Mouse (Mus musculus) heart, adult 11 months (tissue): Measurements from ENCODE around the gene Cox7a2l.

Experiments used
- DNase-seq: peaks from one replicate; pipeline ENCODE4 v3.0.0; 2022

Gene Cox7a2l

DNA sequence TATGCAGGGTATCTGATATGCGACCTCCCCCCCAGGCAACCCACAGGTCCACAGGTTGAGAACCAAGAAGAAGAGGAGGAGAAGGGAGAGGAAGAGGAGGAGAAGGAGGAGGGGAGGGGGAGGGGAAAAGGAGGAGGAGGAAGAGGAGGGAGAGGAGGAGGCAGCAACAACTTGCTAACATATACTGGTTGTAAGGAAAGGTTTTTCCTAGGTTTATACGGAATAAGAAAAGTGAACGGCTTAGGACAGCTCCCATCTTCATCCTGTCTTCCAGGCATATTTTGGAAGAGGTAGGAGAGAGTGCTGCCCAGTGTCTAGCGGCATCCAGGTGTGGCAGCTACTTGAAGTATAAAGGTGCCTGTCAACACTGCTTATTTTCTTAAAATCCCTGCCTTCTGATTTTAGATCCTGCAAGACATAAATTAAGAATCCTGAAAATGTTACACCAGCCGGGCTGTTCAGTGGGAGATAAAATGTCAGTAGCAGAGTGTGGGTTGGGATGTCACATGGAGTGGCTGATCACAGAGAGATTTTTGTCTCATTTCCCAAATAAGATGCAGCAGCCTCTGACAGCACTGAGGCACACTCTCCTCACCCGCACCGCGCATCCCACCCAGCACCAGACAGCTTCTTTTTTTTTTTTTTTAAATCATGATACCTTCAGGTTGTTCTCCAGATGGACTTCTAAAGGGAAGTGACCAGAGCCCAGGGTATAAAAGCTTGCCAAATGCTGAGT is at the start of gene Cox7a2l:
Cox7a2l (minus strand) TSS at position 51 of the 736 bp plus-strand sequence.
- no peak for DNase-seq

DNA sequence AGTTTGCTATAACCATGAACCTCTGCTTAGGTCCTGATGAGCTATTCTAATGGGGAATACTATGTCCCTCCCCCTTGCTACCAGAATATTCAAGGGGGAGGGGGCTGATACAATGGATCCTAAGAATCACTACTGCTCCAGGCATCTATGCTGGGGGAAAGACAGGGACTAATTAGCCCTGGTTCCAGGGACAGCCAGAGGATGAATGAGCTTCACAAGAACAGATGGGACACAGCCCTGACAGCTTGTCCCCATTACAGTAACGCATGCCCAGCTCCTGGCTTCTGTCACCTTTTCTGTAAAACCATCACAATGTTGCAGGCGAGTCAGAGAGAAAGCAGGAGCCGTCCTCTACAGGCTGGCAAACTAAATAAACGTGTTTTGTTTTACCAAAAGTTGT is 48.4 kb upstream of the Cox7a2l start:
- DNase-seq, result peak; percentile 70

DNA sequence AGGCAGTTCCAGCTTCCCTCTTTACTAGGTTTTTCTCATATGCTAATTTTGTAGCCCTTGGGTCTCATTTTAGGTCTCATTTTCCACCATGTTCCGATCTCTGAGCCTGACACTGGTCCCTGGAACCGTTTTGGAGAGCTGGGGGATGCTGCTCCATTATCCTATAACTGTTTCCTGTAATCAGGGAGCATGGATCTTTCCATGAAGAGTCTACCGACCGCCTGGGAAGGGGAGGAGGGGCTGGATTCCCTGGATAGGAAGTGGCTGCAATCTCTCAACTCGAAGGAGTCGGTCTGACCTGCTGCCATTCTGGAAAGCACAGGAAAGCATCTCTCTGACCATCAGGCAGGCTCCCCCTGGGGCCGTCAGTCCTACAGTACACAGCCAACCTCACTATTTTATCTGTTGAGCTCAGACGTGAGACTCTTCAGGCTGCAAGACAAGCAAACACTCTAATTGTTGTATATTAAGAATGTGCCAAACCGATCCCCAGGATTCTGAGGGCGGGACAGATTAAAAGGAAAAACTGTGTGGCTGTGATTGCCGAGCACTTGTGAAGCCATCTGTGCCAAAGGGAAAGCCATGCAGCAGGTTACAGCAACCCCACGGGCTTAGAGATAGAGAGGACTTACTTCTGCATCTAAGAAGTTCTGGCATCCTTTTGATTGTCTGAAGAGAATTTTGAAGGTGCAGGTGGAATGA is 47.1 kb upstream of the Cox7a2l start:
- DNase-seq, result peak; percentile 79

DNA sequence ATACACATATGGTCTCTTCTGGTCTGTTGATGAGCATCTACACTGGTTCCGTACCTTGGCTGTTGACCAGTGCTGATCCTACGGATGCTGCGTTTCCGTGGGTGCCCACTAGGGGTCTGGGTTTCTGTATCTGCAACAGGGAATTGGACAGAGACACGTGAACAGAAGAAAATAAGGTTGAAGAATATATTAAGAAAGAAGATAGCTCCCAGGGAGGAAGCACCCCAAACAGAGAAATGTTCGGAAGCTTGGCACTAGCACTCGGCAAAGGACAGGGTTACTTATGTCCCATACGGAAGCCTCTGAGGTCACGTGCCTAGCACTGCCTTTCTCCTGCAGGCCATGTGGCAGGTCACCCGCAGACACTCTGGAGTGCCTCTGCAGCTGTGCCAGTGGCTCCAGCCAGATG is 46.6 kb upstream of the Cox7a2l start:
- DNase-seq, result peak; percentile 94

DNA sequence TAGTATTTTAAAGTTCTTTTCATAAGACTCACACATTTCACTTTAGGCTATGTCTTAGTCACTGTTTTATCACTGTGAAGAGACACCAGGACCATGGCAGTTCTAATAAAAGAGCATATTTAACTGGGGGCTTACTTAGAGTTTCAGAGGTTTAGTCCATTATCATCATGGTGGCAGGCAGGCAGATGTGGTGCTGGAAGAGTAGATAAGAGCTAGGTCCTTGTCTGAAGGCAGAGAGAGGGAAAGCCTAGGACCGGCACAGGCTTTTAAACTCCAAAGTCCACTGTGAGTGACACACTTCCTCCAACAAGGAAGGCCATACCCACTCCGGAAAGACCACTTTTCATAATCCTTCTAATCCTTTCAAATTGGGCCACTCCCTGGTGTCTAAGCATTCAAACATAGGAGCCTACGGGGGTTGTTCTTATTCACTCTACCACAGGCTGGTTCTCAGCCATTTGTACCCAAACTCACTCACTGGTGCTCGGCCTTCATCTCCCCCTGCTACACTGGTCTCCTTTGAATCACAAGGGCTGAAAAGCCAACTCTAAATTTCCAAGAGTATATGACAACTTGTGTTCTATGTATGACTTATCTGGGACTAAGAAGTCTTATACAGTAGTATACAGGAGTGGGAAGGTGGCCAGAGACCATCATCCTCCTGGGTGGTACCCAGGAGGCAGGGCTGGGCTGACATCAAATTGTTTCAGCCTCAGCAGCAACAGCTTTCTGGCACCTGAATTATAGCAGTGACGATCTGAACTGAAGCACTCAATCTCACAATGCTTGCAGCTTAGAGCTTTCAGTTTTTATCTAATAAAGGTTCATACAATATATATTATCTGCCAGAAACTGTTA is 45.3 kb upstream of the Cox7a2l start:
- peak; percentile 53 for DNase-seq

DNA sequence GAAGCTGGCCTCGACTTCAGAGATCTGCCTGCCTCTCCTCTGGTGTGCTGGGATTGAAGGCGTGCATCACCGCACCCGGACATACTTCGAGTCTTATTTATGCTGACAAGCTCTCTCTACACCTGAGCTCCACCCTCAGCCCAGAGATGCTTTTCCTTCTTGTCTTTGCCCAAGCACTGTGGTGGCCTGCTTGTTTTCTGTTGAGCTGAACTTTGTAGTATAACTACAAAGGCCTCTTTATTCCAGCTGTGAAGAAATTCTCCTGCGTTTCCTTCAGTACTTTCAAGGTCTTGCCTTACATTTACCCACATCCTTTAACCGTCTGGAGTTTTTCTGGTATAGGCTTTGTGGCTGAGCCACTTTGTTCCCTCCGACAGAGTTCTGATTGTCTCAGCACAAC is 42.0 kb upstream of the Cox7a2l start:
- no peak for DNase-seq

DNA sequence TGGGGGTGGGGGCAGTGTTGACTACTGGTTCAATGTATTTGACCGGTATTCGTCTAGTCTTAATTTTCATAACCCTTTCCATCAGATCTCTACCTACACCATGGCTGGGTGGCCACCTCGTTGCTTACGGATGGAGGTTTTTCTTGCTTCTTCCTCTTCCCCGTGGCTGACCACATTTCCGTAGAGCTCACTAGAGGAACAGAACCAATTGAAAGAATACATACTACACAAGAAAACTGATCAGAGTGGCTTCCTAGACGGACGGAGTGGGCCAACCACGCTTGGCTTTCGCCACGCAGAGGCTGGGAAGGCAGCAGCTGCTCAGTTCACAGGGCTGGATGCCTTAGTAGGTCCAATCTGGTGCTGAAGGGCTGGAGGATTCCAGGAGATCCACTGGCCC is 38.7 kb upstream of the Cox7a2l start:
- DNase-seq, result no peak

DNA sequence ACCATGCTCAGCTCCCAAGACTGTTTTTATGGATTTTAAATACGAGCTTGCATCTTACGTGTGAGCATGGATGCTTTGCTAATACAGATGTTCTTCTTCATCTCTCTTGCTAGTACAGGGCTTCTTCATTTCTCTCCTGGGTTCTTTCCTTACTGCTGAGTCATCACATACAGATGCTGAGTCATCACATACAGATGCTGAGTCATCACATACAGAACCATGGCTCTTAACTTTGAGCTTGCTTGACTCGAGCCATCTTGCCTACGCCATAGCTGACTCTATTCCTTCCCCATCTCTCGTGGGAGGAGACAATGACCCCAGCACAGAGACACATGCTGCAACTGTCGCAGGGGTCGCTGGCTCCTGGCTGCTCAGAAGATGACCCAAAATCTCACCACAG is 37.9 kb upstream of the Cox7a2l start:
- DNase-seq, result no peak

DNA sequence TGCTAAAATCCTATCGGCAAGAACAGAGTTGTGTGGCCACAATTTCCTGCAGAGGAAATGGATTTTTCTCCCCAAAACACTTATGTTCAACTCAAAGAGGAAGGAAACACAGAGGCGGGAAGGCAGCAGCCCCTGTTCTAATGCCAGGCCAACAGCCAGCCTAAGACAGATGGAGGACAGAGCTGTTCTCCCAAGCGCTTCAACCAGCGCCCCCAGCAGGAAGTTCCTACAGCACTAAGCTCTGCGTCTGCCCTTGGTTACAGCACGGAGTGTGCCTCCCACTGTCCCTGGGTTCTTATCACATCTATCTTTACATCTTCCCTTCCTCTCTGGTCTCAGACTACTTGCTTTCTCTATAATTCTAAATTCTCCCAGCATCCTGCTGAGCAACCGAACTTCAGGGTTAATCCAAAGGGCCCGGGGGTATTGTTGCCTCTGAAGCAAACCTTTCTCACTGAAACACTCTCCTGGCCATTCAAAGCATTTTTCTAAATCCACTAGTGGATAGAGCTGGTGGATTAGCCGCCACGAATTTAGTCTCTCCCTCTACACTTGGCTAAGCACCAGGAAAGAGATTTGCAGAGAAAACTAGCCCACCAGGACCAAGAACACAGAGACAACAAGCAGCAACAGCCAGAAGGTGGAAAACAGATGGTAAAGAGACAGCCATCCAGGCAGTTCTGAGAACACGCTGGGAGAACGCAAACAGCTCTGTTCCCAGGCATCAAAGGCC is 31.5 kb upstream of the Cox7a2l start:
- no peak for DNase-seq

DNA sequence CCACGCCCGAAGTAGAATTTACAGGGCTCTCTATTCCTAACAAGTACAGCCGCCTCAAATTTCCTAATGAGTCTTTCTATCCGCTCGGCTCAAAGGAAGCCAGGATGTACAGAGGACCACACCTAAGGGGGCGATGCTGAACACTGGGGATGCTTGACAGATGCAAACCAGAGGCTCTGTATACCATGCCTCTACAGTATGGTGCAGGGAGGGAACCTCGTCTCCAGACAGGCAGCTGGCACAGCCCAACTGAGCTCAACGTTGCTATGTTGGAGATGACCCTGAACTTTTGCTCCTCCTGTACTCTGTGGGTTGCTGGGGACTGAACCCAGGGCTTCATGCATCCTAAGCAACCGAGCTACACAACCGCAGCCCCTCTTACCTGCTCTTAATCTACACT is 30.0 kb upstream of the Cox7a2l start:
- DNase-seq, result no peak

DNA sequence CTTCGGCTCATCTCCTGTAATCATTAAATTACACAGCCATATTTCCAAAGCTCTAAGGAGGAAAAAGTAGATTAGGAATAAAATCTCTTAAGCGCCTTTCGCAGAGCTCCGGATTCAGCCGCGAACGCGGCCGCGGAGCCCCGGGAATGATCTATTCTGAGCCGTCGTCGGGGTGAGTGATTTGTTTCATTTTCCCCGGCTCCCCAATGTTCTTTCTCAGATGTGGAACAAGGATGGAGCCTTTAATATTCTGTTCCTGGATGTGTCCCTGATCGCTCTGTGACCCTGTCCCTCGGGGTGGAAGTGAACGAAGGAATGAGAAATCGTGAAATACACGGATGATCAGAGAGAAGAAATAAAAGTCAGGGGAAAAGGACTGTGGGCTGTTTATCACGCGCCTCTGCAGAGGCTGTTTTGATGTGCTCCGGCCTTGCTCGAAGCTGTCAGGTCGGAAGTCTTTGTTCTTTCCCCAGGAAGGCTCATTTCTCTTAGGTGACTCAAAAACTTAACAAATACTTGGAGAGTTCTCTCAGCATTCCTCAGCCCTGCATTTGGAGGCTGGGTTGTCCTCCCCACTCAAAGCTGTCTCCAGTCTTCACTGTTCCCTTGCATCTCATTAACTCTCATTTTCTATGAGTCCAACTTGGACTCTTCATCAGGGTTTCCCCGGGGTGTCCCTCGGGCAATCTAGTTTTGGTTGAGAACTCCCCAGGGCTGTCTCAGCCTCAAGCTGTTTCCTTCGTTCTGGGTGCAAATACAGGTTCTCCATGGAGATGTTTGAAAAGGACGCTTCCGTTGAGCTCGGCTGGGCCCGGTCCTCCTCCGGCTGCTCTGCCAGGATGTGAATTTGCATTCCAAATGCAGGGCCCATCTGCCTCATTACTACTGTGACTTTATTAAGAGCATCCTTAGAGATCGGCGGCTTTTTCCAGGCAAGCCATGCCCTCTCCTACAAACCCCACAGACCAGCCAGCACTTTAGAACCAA is 28.9 kb upstream of the Cox7a2l start:
- DNase-seq, result no peak

DNA sequence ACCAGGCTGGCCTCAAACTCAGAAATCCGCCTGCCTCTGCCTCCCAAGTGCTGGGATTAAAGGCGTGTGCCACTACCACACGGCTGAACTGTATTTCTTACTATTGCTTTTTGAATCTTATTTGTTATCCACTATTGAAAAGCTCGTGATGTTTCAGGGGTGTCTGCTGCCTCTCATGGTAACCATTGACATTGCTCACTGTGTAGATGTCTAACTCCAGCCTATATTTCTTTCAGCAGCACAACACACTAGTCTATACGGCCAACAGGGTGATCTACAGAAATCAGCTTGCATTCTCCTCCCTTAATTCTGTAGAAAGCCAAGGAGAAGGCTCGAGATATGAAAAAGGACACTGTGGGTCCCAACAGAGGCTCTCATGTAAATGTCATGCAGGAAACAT is 28.1 kb upstream of the Cox7a2l start:
- DNase-seq, result no peak

DNA sequence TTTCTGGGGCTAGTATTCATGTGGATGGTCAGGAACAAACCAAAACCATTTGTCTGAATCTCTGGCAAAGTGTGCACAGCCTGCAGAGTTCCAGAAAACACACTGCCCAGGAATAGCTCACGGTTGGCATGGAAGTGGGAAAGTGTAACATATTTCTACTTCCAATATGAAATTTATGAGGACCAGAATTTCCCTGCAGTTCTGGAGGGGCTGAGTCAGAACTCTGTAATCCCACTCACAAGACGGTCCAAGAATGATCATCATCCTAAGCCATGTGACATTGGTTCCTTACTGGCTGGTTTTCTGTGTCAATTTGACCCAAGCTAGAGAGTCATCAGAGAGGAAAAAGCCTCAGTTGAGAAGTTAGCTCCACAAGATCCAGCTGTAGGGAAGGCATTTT is 25.3 kb upstream of the Cox7a2l start:
- DNase-seq, result no peak

DNA sequence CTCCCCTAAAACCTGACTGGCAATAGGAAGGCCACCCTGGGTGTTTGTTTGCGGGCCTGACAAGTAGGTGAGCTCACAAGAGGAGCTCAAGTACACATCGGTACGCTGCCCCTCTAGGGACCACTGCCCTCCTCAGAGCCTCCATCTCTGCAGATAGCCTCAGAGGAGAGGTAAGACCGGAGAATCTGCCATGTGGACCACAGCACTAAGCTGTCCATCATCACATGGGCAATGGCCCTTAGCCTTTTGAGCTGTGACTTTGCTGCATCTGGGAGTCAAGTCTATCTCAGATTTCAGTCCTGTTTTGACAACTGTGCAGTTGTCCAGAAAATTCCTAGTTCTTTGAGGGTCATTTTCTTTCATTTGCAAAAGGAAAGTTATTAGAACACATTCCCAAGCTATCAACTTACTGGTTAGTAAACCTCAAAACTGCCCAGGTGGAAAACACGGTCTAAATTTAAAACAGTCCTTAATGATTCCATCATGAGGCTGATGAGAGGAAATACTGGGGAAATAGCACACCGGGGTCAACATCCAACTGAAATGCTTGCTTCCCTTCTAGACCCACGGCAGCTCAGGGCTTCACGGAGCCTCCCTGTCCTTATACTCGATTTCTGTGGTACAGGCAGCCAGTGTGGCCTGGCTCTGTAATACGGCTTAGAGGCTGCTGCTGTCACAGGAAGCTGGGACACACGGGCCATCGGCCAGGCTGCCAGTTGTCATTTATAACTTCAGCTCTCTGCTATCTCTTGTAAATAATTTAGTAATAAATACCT is 22.3 kb upstream of the Cox7a2l start:
- no peak for DNase-seq

DNA sequence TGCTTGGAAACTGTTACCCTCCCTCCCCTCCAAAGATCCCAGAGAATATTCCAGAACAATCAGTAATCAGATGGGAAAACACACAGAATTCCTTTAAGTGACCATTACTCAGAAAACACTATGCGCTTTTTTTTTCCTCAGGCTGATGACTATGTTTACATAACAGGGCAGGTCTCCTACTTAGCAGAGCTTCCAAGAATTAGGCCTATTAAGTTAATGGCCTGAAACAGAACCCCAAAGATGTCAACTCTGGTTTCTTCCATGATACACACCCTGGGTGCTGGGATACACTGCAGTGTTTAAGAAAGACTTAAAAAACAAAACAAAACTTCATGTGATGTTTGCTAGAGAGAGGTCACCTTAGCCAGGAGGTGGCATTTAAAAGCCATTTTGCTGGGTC is 21.6 kb upstream of the Cox7a2l start:
- DNase-seq, result no peak

DNA sequence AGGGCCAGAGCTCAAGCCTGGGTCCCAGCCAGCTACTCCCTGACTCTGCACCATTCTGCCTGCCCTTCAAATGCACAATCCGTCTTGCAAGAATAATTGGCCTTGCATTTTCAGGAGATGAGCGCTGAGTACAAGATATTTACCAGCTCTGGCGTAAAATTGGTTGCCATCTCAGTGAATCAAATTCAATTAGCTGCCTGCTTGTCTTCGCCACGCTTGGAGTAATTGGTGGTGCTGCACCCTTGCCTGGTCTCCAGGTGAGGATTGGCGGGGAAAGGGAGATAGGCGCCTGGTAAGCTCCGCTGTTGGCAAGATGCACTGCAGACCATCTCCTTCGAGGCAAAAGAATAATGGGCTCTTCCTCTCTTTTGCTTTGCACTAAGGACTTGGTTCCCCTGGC is 21.0 kb upstream of the Cox7a2l start:
- DNase-seq, result no peak

DNA sequence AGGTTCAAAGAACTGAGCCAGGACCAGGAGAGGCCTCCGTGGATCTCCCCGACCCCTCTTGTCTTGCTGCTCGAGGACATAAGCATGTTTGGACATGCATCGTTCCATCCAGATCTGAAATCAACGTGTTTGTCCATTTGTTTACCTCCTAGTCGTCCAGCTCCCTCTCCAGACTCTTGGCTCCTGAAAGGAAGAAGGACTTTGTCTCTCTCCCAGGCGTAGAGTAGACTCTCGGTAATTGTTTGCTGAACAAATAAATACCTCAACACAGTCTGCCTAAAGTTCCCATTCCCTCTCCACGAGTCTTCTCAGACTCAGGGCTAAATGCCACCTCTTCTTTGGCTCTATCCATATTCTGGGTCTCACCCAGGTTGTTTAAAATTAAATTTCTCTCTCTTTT is 16.0 kb upstream of the Cox7a2l start:
- no peak for DNase-seq

DNA sequence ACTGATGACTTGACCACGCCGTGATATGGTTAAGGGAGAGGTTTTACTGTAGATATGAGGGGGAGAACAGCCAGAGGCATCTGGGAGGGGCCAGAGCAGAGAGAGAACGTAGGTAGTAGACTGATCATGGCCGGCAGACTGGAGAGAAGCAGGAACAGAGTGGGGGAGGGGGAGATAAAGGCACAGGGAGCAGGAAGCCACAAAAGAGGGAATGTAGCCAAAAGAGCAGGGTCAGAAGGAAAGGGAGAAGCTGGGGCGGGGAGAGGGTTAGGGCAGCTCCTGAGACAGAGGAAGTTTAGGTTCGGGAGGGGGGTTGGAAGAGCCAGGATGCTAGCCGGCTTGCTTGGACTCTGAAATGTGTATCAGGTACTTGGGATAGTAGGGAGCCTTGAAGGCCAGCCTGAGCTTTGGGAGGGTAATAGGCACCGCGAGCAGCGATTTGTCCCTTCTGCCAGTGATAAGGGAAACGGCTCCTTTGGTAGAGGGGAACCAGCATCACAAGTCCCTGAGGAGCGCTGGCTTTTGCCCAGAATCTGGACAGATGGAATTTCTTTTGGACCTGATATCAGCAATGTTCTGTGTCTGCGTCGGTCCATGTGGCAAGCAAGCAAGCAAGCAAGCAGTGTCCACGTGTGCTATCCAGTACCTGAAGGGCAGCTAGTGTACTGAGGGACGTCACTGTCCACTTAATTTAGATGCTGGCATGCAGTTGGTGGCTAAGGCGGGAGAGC is 10.7 kb upstream of the Cox7a2l start:
- peak; percentile 96 for DNase-seq

DNA sequence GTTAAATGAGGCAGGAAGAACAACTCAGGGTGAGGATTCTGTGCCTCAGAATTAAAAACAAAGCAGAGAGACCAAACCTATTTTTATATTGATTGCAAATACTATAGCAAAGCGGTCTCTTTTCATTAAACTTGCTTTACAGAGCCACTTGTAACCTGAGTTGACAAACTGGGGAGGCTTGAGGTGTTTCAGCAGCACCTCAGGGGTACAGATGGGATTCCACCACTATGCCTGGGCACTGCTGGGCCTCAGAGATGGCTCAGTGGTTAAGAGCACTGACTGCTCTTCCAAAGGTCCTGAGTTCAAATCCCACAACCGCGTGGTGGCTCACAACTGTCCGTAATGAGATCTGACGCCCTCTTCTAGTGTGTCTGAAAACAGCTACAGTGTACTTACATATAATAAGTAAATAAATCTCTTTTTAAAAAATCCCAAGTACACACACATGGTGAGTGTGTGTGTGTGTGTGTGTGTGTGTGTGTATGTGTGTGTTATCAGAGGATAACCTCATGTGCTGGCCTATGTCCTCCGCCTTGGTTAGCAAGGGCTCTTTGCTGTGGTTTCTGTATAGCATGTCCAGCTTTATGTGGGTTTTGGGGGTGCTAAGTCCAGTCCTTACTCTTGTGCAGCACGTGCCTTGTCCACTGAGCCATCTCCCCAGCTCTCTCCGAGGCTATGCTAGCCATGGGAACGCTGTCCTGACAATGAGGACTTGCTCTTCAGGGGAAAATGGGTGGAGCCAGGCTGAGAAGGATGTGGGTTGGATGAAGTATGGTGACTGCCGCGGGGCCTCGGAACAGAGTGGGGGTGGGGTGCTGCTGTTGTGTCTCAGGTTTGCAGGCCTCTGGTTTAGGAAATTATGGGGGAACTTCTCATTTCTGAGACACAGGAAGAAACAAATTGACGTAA is 9.7 kb upstream of the Cox7a2l start:
- peak; percentile 96 for DNase-seq
